ENCODE assay signal across 12 mouse cellular contexts in the genomic region with DNA sequence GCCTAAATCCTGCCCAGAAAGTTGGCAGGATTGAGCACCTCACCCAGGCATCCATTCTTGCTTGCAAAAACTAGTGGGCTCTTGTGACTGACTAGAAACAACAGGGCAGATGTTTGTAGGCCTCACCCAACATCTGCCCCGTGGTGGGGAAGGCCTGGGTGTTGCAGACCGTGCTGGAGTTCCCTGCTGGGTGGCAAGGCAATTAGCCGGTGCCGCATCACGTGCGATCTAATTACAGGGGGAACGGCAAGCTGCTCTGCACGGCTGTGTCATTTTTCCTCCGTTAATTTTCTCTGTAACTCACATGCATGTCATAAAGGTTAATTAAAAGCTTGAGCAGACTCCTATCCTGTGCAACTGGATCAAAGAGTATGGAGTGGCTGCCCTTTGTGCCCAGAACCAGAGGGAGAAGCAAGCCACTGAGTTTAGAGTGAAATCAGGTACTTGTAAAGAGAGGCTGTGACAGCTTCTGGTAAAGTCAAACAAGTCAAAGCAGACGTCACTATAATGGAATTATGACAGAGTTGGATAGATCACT.
DNase-seq lines count a peak whose midpoint lies in the region; ATAC-seq and TF ChIP-seq lines count a peak whose summit lies in the region.
"Had no signal": no experiment of that assay in that cellular context is flagged by ENCODE, and none has a peak within 500 bp of the region (broad histone marks: within the 10 kb centered on the region; RNA-seq: fewer than 3 reads in every experiment).

No protein-coding gene starts in this region.

- no peaks in the 10 kb centered on the region for H3K27me3 ChIP-seq in midbrain, embryonic 13.5 days
- H3K27me3 ChIP-seq in midbrain, embryonic 11.5 days (ENCODE audit: control insufficient read depth, insufficient read depth, low read length) = no peaks in the 10 kb centered on the region
- H3K27me3 ChIP-seq in forebrain, embryonic 10.5 days (ENCODE audit: poor library complexity, severe bottlenecking) = no peaks in the 10 kb centered on the region
- H3K27me3 ChIP-seq in hindbrain, postnatal 0 days (ENCODE audit: insufficient read depth, low read length) = no peaks in the 10 kb centered on the region
- H3K27me3 ChIP-seq in neural tube, embryonic 15.5 days (replicated peaks) = no peaks in the 10 kb centered on the region
- no peaks in the 10 kb centered on the region for H3K27me3 ChIP-seq in heart, embryonic 12.5 days (replicated peaks)

- H3K9ac ChIP-seq in midbrain, embryonic 13.5 days (replicated peaks) = no peak overlapping the region
- H3K9ac ChIP-seq in midbrain, embryonic 11.5 days (ENCODE audit: low read length) = no peak overlapping the region
- no peak overlapping the region for H3K9ac ChIP-seq in hindbrain, postnatal 0 days (replicated peaks; ENCODE audit: low read length)
- H3K9ac ChIP-seq in neural tube, embryonic 15.5 days (replicated peaks) = no peak overlapping the region
- H3K9ac ChIP-seq in heart, embryonic 12.5 days = no peak overlapping the region

- no peak for TF ChIP-seq CTCF in hindbrain, postnatal 0 days (IDR thresholded peaks at IDR 0.05; ENCODE audit: low read depth)

- no peak for DNase-seq in midbrain, embryonic 11.5 days (ENCODE audit: low spot score, missing footprints)
- no peak for DNase-seq in forebrain, embryonic 10.5 days (ENCODE audit: extremely low spot score, low spot score)
- peak; percentile 35 for DNase-seq in hindbrain, postnatal 0 days (ENCODE audit: low spot score)
- DNase-seq in spleen, postnatal 10 days (ENCODE audit: low spot score in 2 of 2) = no peak
- DNase-seq: cerebellum, adult 8-10 months had no signal

- no peak overlapping the region for H3K4me2 ChIP-seq in midbrain, embryonic 13.5 days (replicated peaks)
- H3K4me2 ChIP-seq in midbrain, embryonic 11.5 days = no peak overlapping the region
- H3K4me2 ChIP-seq in hindbrain, postnatal 0 days (ENCODE audit: low read depth, low read length) = no peak overlapping the region
- no peak overlapping the region for H3K4me2 ChIP-seq in neural tube, embryonic 15.5 days
- H3K4me2 ChIP-seq in heart, embryonic 12.5 days = no peak overlapping the region
- H3K4me2 ChIP-seq: heart, embryonic 11.5 days; liver, embryonic 11.5 days had no signal

- H3K4me1 ChIP-seq in midbrain, embryonic 13.5 days (replicated peaks) = no peaks in the 10 kb centered on the region
- no peaks in the 10 kb centered on the region for H3K4me1 ChIP-seq in midbrain, embryonic 11.5 days (ENCODE audit: control insufficient read depth, insufficient read depth, low read length)
- peaks cover 24% of the 10 kb centered on the region for H3K4me1 ChIP-seq in forebrain, embryonic 10.5 days
- 0 out of 2 replicates have a peak, but pooled peaks cover 5% of the 10 kb centered on the region for H3K4me1 ChIP-seq in hindbrain, postnatal 0 days (ENCODE audit: insufficient read depth, low read length)
- peaks cover 30% of the 10 kb centered on the region for H3K4me1 ChIP-seq in neural tube, embryonic 15.5 days
- peaks cover 20% of the 10 kb centered on the region for H3K4me1 ChIP-seq in heart, embryonic 12.5 days (replicated peaks)

- 0 out of 2 replicates have a peak, but pooled peaks cover 4% of the 10 kb centered on the region for H3K9me3 ChIP-seq in midbrain, embryonic 13.5 days
- H3K9me3 ChIP-seq in midbrain, embryonic 11.5 days (ENCODE audit: control insufficient read depth, low read length) = no peaks in the 10 kb centered on the region; the same call in 1 of the 2 replicates
- no peaks in the 10 kb centered on the region for H3K9me3 ChIP-seq in forebrain, embryonic 10.5 days
- H3K9me3 ChIP-seq in hindbrain, postnatal 0 days (ENCODE audit: low read length) = no peaks in the 10 kb centered on the region
- H3K9me3 ChIP-seq in neural tube, embryonic 15.5 days (replicated peaks) = no peaks in the 10 kb centered on the region
- H3K9me3 ChIP-seq in heart, embryonic 12.5 days (replicated peaks) = peaks cover 9% of the 10 kb centered on the region

- no peak overlapping the region for H3K4me3 ChIP-seq in midbrain, embryonic 13.5 days (replicated peaks)
- H3K4me3 ChIP-seq in midbrain, embryonic 11.5 days (ENCODE audit: low read depth, low read length) = no peak overlapping the region
- no peak overlapping the region for H3K4me3 ChIP-seq in forebrain, embryonic 10.5 days
- no peak overlapping the region for H3K4me3 ChIP-seq in hindbrain, postnatal 0 days (ENCODE audit: low read length)
- H3K4me3 ChIP-seq in neural tube, embryonic 15.5 days (replicated peaks) = no peak overlapping the region
- H3K4me3 ChIP-seq in heart, embryonic 12.5 days = no peak overlapping the region

- WGBS in midbrain, embryonic 13.5 days = 62% methylated on average over 10 of the region's 10 CpGs
- 79% methylated on average over 10 of the region's 10 CpGs for WGBS in midbrain, embryonic 11.5 days
- WGBS in forebrain, embryonic 10.5 days = 67% methylated on average over 10 of the region's 10 CpGs
- 45% methylated on average over 10 of the region's 10 CpGs for WGBS in hindbrain, postnatal 0 days
- WGBS in neural tube, embryonic 15.5 days = 21% methylated on average over 10 of the region's 10 CpGs
- WGBS in heart, embryonic 12.5 days = 69% methylated on average over 10 of the region's 10 CpGs

- ATAC-seq in midbrain, embryonic 13.5 days = peak; percentile 67
- ATAC-seq in midbrain, embryonic 11.5 days (ENCODE audit: low FRiP score) = no peak
- ATAC-seq in hindbrain, postnatal 0 days = 0 out of 2 replicates have a peak, but pooled peaks have one; percentile 42
- ATAC-seq in neural tube, embryonic 15.5 days (ENCODE audit: low FRiP score) = peak; percentile 49; the same call in 1 of the 2 replicates
- ATAC-seq in megakaryocyte, adult 5-6 weeks (ENCODE audit: poor library complexity, severe bottlenecking) = no peak
- ATAC-seq in heart, embryonic 12.5 days (ENCODE audit: insufficient number of reproducible peaks, low FRiP score) = no peak

- no peak overlapping the region for H3K27ac ChIP-seq in midbrain, embryonic 13.5 days
- H3K27ac ChIP-seq in midbrain, embryonic 11.5 days (ENCODE audit: low read depth, low read length) = no peak overlapping the region
- peak overlapping the region; percentile 35; the same call in 1 of the 2 replicates for H3K27ac ChIP-seq in forebrain, embryonic 10.5 days
- no peak overlapping the region for H3K27ac ChIP-seq in hindbrain, postnatal 0 days
- peak overlapping the region; percentile 14; the same call in 1 of the 2 replicates for H3K27ac ChIP-seq in neural tube, embryonic 15.5 days (replicated peaks)
- H3K27ac ChIP-seq in heart, embryonic 12.5 days (ENCODE audit: poor library complexity, severe bottlenecking) = no peak overlapping the region
- H3K27ac ChIP-seq: macrophage had no signal

- H3K36me3 ChIP-seq in midbrain, embryonic 13.5 days = no peaks in the 10 kb centered on the region
- H3K36me3 ChIP-seq in midbrain, embryonic 11.5 days (ENCODE audit: control insufficient read depth, insufficient read depth, low read length) = no peaks in the 10 kb centered on the region
- H3K36me3 ChIP-seq in forebrain, embryonic 10.5 days (replicated peaks) = no peaks in the 10 kb centered on the region
- no peaks in the 10 kb centered on the region for H3K36me3 ChIP-seq in hindbrain, postnatal 0 days (ENCODE audit: insufficient read depth, low read length)
- no peaks in the 10 kb centered on the region for H3K36me3 ChIP-seq in neural tube, embryonic 15.5 days
- no peaks in the 10 kb centered on the region for H3K36me3 ChIP-seq in heart, embryonic 12.5 days

Comparison
In these comparisons a context has a peak if more than half of its experiments do, and no peak if none do; other contexts are left out.
1. ATAC-seq: peak in midbrain, embryonic 13.5 days (single experiment), hindbrain, postnatal 0 days (single experiment) and neural tube, embryonic 15.5 days (single experiment); none in midbrain, embryonic 11.5 days (single experiment), megakaryocyte, adult 5-6 weeks (single experiment) and heart, embryonic 12.5 days (single experiment).
2. H3K27ac ChIP-seq: peak in forebrain, embryonic 10.5 days (single experiment) and neural tube, embryonic 15.5 days (single experiment); none in midbrain, embryonic 13.5 days (single experiment), midbrain, embryonic 11.5 days (single experiment), hindbrain, postnatal 0 days (single experiment) and heart, embryonic 12.5 days (single experiment).